8 mouse cellular contexts compared by ENCODE assay signal in genomic region chr5:111580870-111581771, GRCm38 (mm10).
DNase-seq lines count a peak whose midpoint lies in the region; ATAC-seq and TF ChIP-seq lines count a peak whose summit lies in the region.

No protein-coding gene starts in this region.

- H3K9ac ChIP-seq in forebrain, embryonic 16.5 days (replicated peaks; ENCODE audit: low read depth, low read length) = peak overlapping the region; percentile 49

- peak; percentile 71 for ATAC-seq in forebrain, embryonic 16.5 days

- peak; percentile 49 to 50 for DNase-seq in cerebellum, postnatal 14 days
- no peak for DNase-seq in cerebellum, adult 11 months
- DNase-seq in layer of hippocampus, postnatal 10 days (ENCODE audit: low spot score in 2 of 2) = peak; percentile 62 to 66
- peak; percentile 94 for DNase-seq in neural tube, embryonic 10.5 days (ENCODE audit: extremely low spot score, low spot score)
- DNase-seq in thymus, postnatal 36 days = no peak
- DNase-seq in spleen, adult 12 weeks (ENCODE audit: low spot score) = no peak

- H3K4me1 ChIP-seq in E14TG2a.4 (replicated peaks; ENCODE audit: low read depth, low read length) = peaks cover 52% of the 10 kb centered on the region
- peaks cover 52% of the 10 kb centered on the region for H3K4me1 ChIP-seq in forebrain, embryonic 16.5 days (replicated peaks; ENCODE audit: control insufficient read depth, insufficient read depth, low read length)

- H3K4me2 ChIP-seq in forebrain, embryonic 16.5 days (ENCODE audit: low read length) = peak overlapping the region; percentile 64

- H3K9me3 ChIP-seq in E14TG2a.4 (ENCODE audit: low read length) = no peaks in the 10 kb centered on the region
- no peaks in the 10 kb centered on the region for H3K9me3 ChIP-seq in forebrain, embryonic 16.5 days (ENCODE audit: control insufficient read depth, low read length)

- peak overlapping the region; percentile 21 for H3K4me3 ChIP-seq in E14TG2a.4 (replicated peaks; ENCODE audit: low read length)
- peak overlapping the region; percentile 42 for H3K4me3 ChIP-seq in forebrain, embryonic 16.5 days (replicated peaks; ENCODE audit: low read length)

- H3K36me3 ChIP-seq in E14TG2a.4 (ENCODE audit: insufficient read depth, low read length) = no peaks in the 10 kb centered on the region
- H3K36me3 ChIP-seq in forebrain, embryonic 16.5 days (ENCODE audit: control insufficient read depth, insufficient read depth) = no peaks in the 10 kb centered on the region

- WGBS in forebrain, embryonic 16.5 days = under 1% methylated on average over 31 of the region's 31 CpGs

- TF ChIP-seq CTCF in E14TG2a.4 (conservative IDR thresholded peaks at IDR 0.05; ENCODE audit: low read length) = no peak

- peaks cover 67% of the 10 kb centered on the region for H3K27me3 ChIP-seq in E14TG2a.4 (ENCODE audit: insufficient read depth, low read length)
- no peaks in the 10 kb centered on the region for H3K27me3 ChIP-seq in forebrain, embryonic 16.5 days (replicated peaks; ENCODE audit: control insufficient read depth, insufficient read depth, low read length)

- peak overlapping the region; percentile 84 for H3K27ac ChIP-seq in forebrain, embryonic 16.5 days (ENCODE audit: low read length)

Comparison
In these comparisons a context has a peak if more than half of its experiments do, and no peak if none do; other contexts are left out.
1. DNase-seq: peak in cerebellum, postnatal 14 days (2 of 2), layer of hippocampus, postnatal 10 days (2 of 2) and neural tube, embryonic 10.5 days (single experiment); none in cerebellum, adult 11 months (single experiment), thymus, postnatal 36 days (0 of 2) and spleen, adult 12 weeks (single experiment).